Mouse (Mus musculus) embryonic fibroblast, embryonic 13.5 days (primary cell): ENCODE measurements at regions not wholly inside any gene's neighbourhood (a gene's known extent, or its start where the extent isn't known, plus 50 kb on each side); places are given as distances from the start of the nearest gene placed in this dataset.

ENCODE experiments used
- H3K27ac ChIP-seq: 2 replicates; pipeline ENCODE4 v1.5.1; 2012; ENCODE audit warnings: low read length, control low read depth, inconsistent platforms; ENCODE audit not compliant: insufficient read depth
- H3K4me1 ChIP-seq: 2 replicates; pipeline ENCODE4 v1.6.1; 2011; ENCODE audit warnings: low read length; ENCODE audit not compliant: control insufficient read depth, insufficient read depth
- H3K4me3 ChIP-seq: 2 replicates; pipeline ENCODE4 v1.5.1; 2011; ENCODE audit warnings: mild to moderate bottlenecking, control low read depth, low read length; ENCODE audit not compliant: insufficient read depth
- CTCF ChIP-seq: IDR thresholded peaks from 2 replicates; pipeline ENCODE4 v1.5.1; 2011; ENCODE audit warnings: mild to moderate bottlenecking, control low read depth, low read length, moderate library complexity, borderline replicate concordance; ENCODE audit not compliant: insufficient read depth
- POLR2A ChIP-seq: IDR thresholded peaks from 2 replicates; pipeline ENCODE4 v1.6.1; 2011; ENCODE audit warnings: low read depth, mild to moderate bottlenecking, control low read depth, low read length, moderate library complexity

DNA sequence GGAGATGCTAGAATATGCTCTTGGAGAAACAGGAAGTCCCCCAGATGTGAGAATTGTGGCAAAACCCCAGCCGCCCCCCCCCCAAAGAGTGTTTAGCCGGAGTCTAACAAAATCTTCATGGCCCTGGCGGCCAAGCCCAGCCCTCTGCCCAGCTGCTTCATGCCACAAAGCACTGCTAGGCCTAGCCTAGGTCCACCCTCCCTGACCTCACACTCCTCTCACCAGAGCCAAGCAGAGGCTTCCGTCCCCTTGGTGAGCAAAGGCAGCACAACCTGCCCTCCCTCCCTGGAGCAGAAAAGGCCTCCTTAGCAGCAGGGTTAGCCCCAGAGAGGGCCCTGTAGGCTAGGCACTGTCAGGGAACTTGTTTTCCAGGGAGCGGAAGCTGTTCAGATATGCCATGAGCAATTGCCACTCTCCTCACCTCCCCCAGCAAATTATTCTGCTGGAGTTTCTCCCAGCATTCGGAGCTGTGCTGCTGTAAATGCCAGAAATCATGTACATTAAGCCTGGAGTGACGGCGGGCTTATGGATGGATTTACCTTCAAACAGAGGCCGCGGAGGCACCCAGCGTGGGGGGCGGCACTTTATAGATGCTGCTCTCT, 104.9 kb downstream of the H2al1j start:
- Histone ChIP-seq H3K4me1 (no peaks in the 10 kb centered on the region), H3K27ac (no peak overlapping the region), H3K4me3 (no peak overlapping the region)
- TF ChIP-seq POLR2A = no peak
- TF ChIP-seq CTCF = no peak

DNA sequence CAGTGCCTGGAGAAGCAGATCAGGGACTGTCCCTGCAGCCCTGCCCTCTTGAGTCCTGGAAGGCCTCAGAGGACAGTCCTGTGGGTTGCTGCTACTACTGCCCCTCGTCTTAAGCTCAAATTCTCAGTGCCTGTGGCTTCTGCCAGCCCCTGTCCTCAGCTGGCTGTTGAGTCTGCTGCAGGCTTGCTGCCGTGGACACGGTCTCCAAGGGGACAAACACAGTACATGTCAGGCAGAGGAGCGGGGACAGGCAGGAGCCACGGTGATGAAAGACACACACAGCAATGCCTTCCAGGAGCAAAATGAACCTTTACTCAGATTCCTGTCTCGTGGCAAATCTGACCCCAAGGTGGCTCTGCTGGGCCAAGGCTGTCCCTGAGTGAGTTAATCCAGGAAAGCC, 107.7 kb downstream of the H2al1j start:
- TF ChIP-seq CTCF (no peak), POLR2A (no peak)
- H3K4me3 ChIP-seq = no peak overlapping the region
- peaks cover 2% of the 10 kb centered on the region; the same call in 1 of the 2 replicates for H3K4me1 ChIP-seq
- no peak overlapping the region for H3K27ac ChIP-seq

GRCm38 (mm10) chrX:11437151-11437944, 109.7 kb downstream of the H2al1j start:
- Histone ChIP-seq H3K4me1 (peaks cover 2% of the 10 kb centered on the region; the same call in 1 of the 2 replicates), H3K27ac (no peak overlapping the region), H3K4me3 (no peak overlapping the region)
- TF ChIP-seq CTCF = no peak
- TF ChIP-seq POLR2A = no peak

- TF ChIP-seq CTCF (no peak), POLR2A (no peak)
- Histone ChIP-seq H3K27ac (no peak overlapping the region), H3K4me1 (peaks cover 2% of the 10 kb centered on the region; the same call in 1 of the 2 replicates), H3K4me3 (no peak overlapping the region)
Measured at GRCm38 (mm10) chrX:11443543-11443942, 115.9 kb downstream of the H2al1j start.

DNA sequence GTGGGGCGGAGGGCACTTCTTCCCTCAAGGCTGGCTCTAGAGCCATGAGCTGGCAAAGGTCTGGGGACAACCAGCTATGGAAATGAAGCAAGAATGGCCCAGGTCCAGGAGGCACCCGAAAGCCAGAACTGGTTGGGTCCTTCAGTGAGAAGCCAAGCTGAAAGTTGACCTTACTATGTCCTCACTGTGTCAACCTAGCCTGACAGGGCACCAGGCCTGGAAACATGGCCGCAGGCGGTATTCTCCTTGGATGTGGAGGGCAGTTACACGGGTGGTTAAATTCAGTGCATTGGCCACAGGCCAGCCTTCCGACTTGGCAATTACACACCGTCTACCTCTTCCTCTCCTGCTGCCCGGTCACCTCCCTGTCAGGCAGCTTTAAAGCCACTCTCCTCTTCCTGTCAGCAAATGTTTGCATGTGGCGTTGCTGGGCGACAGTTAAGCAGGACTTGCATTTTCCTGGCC, 116.7 kb downstream of the H2al1j start:
- Histone ChIP-seq H3K27ac (no peak overlapping the region), H3K4me1 (peaks cover 2% of the 10 kb centered on the region; the same call in 1 of the 2 replicates), H3K4me3 (no peak overlapping the region)
- TF ChIP-seq CTCF = no peak
- TF ChIP-seq POLR2A = no peak

- no peak overlapping the region for H3K4me3 ChIP-seq
- no peaks in the 10 kb centered on the region for H3K4me1 ChIP-seq
- H3K27ac ChIP-seq = no peak overlapping the region
- TF ChIP-seq POLR2A (no peak), CTCF (no peak)
Measured at GRCm38 (mm10) chrX:11448711-11449110, 121.1 kb downstream of the H2al1j start.

DNA sequence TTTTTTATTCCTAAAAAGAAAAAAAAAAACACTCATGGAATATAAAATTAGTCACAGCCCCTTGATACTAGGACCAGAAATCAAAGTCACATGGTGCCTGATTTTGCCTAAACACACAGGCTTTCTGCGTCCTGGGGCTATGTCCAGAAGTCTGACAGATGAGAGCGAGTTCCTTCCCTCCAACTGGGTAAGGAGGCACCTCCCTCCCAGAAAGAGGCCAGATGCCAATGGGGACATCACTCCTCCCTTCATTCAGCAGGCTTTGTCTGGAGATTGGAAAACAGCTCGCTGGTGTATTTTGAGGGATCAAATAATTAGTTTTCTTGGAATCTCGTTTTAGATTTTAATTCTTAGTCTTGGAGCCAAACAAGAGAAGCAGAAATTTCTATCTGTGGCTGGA, 130.9 kb downstream of the H2al1j start:
- no peaks in the 10 kb centered on the region for H3K4me1 ChIP-seq
- no peak overlapping the region for H3K27ac ChIP-seq
- H3K4me3 ChIP-seq = no peak overlapping the region
- no peak for TF ChIP-seq POLR2A
- no peak for TF ChIP-seq CTCF

DNA sequence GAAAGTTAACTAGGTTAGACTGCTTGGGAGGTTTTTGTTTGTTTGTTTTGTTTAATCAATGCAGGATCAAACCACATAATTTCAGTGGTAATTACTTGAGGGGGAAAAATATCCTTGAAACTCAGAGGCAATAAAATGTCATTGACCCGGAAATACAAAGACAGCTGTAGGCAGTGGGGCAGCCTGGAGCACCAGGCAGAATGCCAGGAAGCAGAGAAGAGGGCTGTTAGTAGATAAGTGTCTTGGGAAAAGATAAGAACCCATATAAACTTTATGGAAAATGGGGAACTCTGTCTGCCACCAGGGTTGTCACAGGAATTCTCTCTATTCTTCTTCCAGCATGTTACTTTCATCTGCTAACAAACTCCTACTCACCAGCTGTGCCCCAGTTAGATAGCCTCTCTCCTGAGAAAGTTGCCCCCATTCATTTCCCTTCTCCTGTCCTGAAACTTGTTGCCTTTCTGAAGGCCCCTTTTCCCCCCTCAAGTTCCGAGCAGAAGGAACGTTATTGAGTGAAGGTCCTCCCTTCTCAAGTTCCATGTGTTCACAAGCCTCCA, 136.4 kb downstream of the H2al1j start:
- Histone ChIP-seq H3K27ac (no peak overlapping the region), H3K4me1 (no peaks in the 10 kb centered on the region), H3K4me3 (no peak overlapping the region)
- TF ChIP-seq CTCF (no peak), POLR2A (no peak)

GRCm38 (mm10) chrX:11466191-11466590, 138.6 kb downstream of the H2al1j start:
- Histone ChIP-seq H3K27ac (no peak overlapping the region), H3K4me3 (no peak overlapping the region), H3K4me1 (no peaks in the 10 kb centered on the region)
- TF ChIP-seq CTCF (no peak), POLR2A (no peak)
